In genomic region chr2:85068626-85069025, GRCm38 (mm10) we compare ENCODE assay signal across 21 mouse cellular contexts. TPM values are rescaled to one million over a fixed set of nuclear protein-coding genes. Genes with fewer than 3 reads are reported as not detected.
DNase-seq lines count a peak whose midpoint lies in the region; ATAC-seq and TF ChIP-seq lines count a peak whose summit lies in the region.
"Had no signal": no experiment of that assay in that cellular context is flagged by ENCODE, and none has a peak within 500 bp of the region (broad histone marks: within the 10 kb centered on the region; RNA-seq: fewer than 3 reads in every experiment).

No protein-coding gene starts in this region.

- peaks cover 2% of the 10 kb centered on the region; the same call in 1 of the 2 replicates for H3K36me3 ChIP-seq in forebrain, embryonic 16.5 days (ENCODE audit: control insufficient read depth, insufficient read depth)
- peaks cover 47% of the 10 kb centered on the region for H3K36me3 ChIP-seq in forebrain, embryonic 12.5 days (replicated peaks)
- H3K36me3 ChIP-seq in stomach, embryonic 16.5 days (ENCODE audit: control insufficient read depth, insufficient read depth, low read length): peaks cover 20% of the 10 kb centered on the region; the same call in 1 of the 2 replicates
- H3K36me3 ChIP-seq in forebrain, embryonic 13.5 days (ENCODE audit: poor library complexity, severe bottlenecking): peaks cover 62% of the 10 kb centered on the region

- peak; percentile 22; the same call in 1 of the 2 replicates for ATAC-seq in forebrain, embryonic 16.5 days
- no peak for ATAC-seq in forebrain, embryonic 12.5 days (ENCODE audit: low FRiP score)
- ATAC-seq in stomach, embryonic 16.5 days (ENCODE audit: insufficient read depth, low FRiP score): no peak
- ATAC-seq in forebrain, embryonic 13.5 days: no peak
- ATAC-seq: forebrain, embryonic 15.5 days had no signal

- WGBS in forebrain, embryonic 16.5 days: 74% methylated on average over 2 of the region's 2 CpGs
- 81% methylated on average over 2 of the region's 2 CpGs for WGBS in forebrain, embryonic 12.5 days
- 68% methylated on average over 2 of the region's 2 CpGs for WGBS in stomach, embryonic 16.5 days
- WGBS in forebrain, embryonic 13.5 days: 91% methylated on average over 2 of the region's 2 CpGs

- H3K4me1 ChIP-seq in forebrain, embryonic 16.5 days (replicated peaks; ENCODE audit: control insufficient read depth, insufficient read depth, low read length): no peaks in the 10 kb centered on the region
- no peaks in the 10 kb centered on the region for H3K4me1 ChIP-seq in forebrain, embryonic 12.5 days
- peaks cover 12% of the 10 kb centered on the region for H3K4me1 ChIP-seq in cortical plate, adult 2 months (ENCODE audit: control insufficient read depth, insufficient read depth, low read length)
- peaks cover 30% of the 10 kb centered on the region for H3K4me1 ChIP-seq in stomach, embryonic 16.5 days (ENCODE audit: control insufficient read depth, insufficient read depth, low read length)
- H3K4me1 ChIP-seq in forebrain, embryonic 13.5 days: no peaks in the 10 kb centered on the region

- H3K27ac ChIP-seq in forebrain, embryonic 16.5 days (ENCODE audit: low read length): no peak overlapping the region
- H3K27ac ChIP-seq in forebrain, embryonic 12.5 days: no peak overlapping the region
- 0 out of 2 replicates have a peak overlapping the region, but pooled peaks have one; percentile 34 for H3K27ac ChIP-seq in cortical plate, adult 2 months (ENCODE audit: insufficient read depth, low read length)
- peak overlapping the region; percentile 38; the same call in 1 of the 2 replicates for H3K27ac ChIP-seq in stomach, embryonic 16.5 days (ENCODE audit: low read length)
- H3K27ac ChIP-seq in forebrain, embryonic 13.5 days: no peak overlapping the region
- H3K27ac ChIP-seq: forebrain, embryonic 15.5 days; heart, embryonic 10.5 days; hindbrain, embryonic 13.5 days; hindbrain, postnatal 0 days had no signal

- DNase-seq in layer of hippocampus, adult 9-11 months: peak; percentile 49
- no peak for DNase-seq in layer of hippocampus, adult 8-10 months (ENCODE audit: low spot score in 2 of 2)
- DNase-seq in embryo, embryonic 9.5 days (ENCODE audit: extremely low spot score): no peak
- DNase-seq: cerebellum, adult 11-12 months; cerebellum, adult 9-11 months; cerebellum, postnatal 36 days; embryo, embryonic 11 days; heart, adult 18-20 months; heart, postnatal 10 days had no signal

- no peak overlapping the region for H3K9ac ChIP-seq in forebrain, embryonic 16.5 days (replicated peaks; ENCODE audit: low read depth, low read length)
- no peak overlapping the region for H3K9ac ChIP-seq in forebrain, embryonic 12.5 days
- no peak overlapping the region for H3K9ac ChIP-seq in stomach, embryonic 16.5 days (ENCODE audit: low read length)
- no peak overlapping the region for H3K9ac ChIP-seq in forebrain, embryonic 13.5 days
- H3K9ac ChIP-seq: forebrain, embryonic 15.5 days; hindbrain, embryonic 13.5 days had no signal

- H3K4me2 ChIP-seq in forebrain, embryonic 16.5 days (ENCODE audit: low read length): no peak overlapping the region
- H3K4me2 ChIP-seq in forebrain, embryonic 12.5 days: no peak overlapping the region
- H3K4me2 ChIP-seq in stomach, embryonic 16.5 days (ENCODE audit: low read depth, low read length): no peak overlapping the region
- no peak overlapping the region for H3K4me2 ChIP-seq in forebrain, embryonic 13.5 days
- H3K4me2 ChIP-seq: forebrain, embryonic 15.5 days; hindbrain, embryonic 13.5 days had no signal

- TF ChIP-seq CTCF in cortical plate, adult 2 months (IDR thresholded peaks at IDR 0.05; ENCODE audit: extremely low read depth, insufficient read depth, low read length): no peak

- no peak overlapping the region for H3K4me3 ChIP-seq in forebrain, embryonic 16.5 days (replicated peaks; ENCODE audit: low read length)
- H3K4me3 ChIP-seq in forebrain, embryonic 12.5 days (replicated peaks): no peak overlapping the region
- H3K4me3 ChIP-seq in cortical plate, adult 2 months (ENCODE audit: insufficient read depth, low read length): no peak overlapping the region
- no peak overlapping the region for H3K4me3 ChIP-seq in stomach, embryonic 16.5 days (replicated peaks; ENCODE audit: low read length)
- no peak overlapping the region for H3K4me3 ChIP-seq in forebrain, embryonic 13.5 days
- H3K4me3 ChIP-seq: forebrain, embryonic 15.5 days; heart, embryonic 10.5 days; hindbrain, embryonic 13.5 days had no signal

- no peaks in the 10 kb centered on the region for H3K27me3 ChIP-seq in forebrain, embryonic 16.5 days (replicated peaks; ENCODE audit: control insufficient read depth, insufficient read depth, low read length)
- H3K27me3 ChIP-seq in forebrain, embryonic 12.5 days: no peaks in the 10 kb centered on the region
- H3K27me3 ChIP-seq in stomach, embryonic 16.5 days (ENCODE audit: control insufficient read depth, insufficient read depth, low read length): no peaks in the 10 kb centered on the region
- H3K27me3 ChIP-seq in forebrain, embryonic 13.5 days: no peaks in the 10 kb centered on the region
- H3K27me3 ChIP-seq: forebrain, embryonic 15.5 days; hindbrain, embryonic 13.5 days had no signal

- TF ChIP-seq POLR2A in cortical plate, adult 2 months (IDR thresholded peaks at IDR 0.05; ENCODE audit: extremely low read depth, insufficient read depth, low read length): no peak

- H3K9me3 ChIP-seq in forebrain, embryonic 16.5 days (ENCODE audit: control insufficient read depth, low read length): no peaks in the 10 kb centered on the region
- no peaks in the 10 kb centered on the region for H3K9me3 ChIP-seq in forebrain, embryonic 12.5 days
- no peaks in the 10 kb centered on the region for H3K9me3 ChIP-seq in stomach, embryonic 16.5 days (replicated peaks; ENCODE audit: control insufficient read depth, low read length)
- no peaks in the 10 kb centered on the region for H3K9me3 ChIP-seq in forebrain, embryonic 13.5 days (replicated peaks)
- H3K9me3 ChIP-seq: forebrain, embryonic 15.5 days; heart, embryonic 10.5 days; hindbrain, embryonic 13.5 days had no signal

RNA-seq across cellular contexts. Expression of gene Tnks1bp1, which starts 20.8 kb away (rescaled TPM):
- 24.0 and 26.2 TPM in 2 replicates for polyA plus RNA-seq in forebrain, embryonic 16.5 days (2015; fragmentation: Nextera tagmentation; extraction: Ambion mirVana)
- polyA plus RNA-seq in forebrain, embryonic 12.5 days (2016; fragmentation: Nextera tagmentation; extraction: Ambion mirVana): 38.3 and 39.7 TPM in 2 replicates
- 100 to 1,000 TPM; 160 to 169 (median 163) TPM for total RNA-seq in layer of hippocampus, adult 8-10 months (2022)
- 55.4 and 62.8 TPM in 2 replicates for polyA plus RNA-seq in cortical plate, adult 2 months (2012; rRNA removed)
- 66.9 and 81.6 TPM in 2 replicates for polyA plus RNA-seq in stomach, embryonic 16.5 days (2015; fragmentation: Nextera tagmentation; extraction: Ambion mirVana)
- 20.1 and 24.9 TPM in 2 replicates for polyA plus RNA-seq in forebrain, embryonic 13.5 days (2015; fragmentation: Nextera tagmentation; extraction: Ambion mirVana)

RNA-seq across cellular contexts. Expression of gene P2rx3, which starts 31.4 kb away (rescaled TPM):
- polyA plus RNA-seq in forebrain, embryonic 16.5 days (2015; fragmentation: Nextera tagmentation; extraction: Ambion mirVana): 0.66 and 1.1 TPM in 2 replicates
- polyA plus RNA-seq in forebrain, embryonic 12.5 days (2016; fragmentation: Nextera tagmentation; extraction: Ambion mirVana): 1.4 and 1.6 TPM in 2 replicates
- total RNA-seq in layer of hippocampus, adult 8-10 months (2022): 1 to 10 TPM; 2.1 to 2.6 (median 2.3) TPM
- 1.7 and 2.2 TPM in 2 replicates for polyA plus RNA-seq in cortical plate, adult 2 months (2012; rRNA removed)
- polyA plus RNA-seq in stomach, embryonic 16.5 days (2015; fragmentation: Nextera tagmentation; extraction: Ambion mirVana): 1.6 and 1.8 TPM in 2 replicates
- polyA plus RNA-seq in forebrain, embryonic 13.5 days (2015; fragmentation: Nextera tagmentation; extraction: Ambion mirVana): 0.79 and 0.90 TPM in 2 replicates
- total RNA-seq: hematopoietic stem cell, adult 5-6 weeks; MEL had no signal
- polyA plus RNA-seq: heart, embryonic 14.5 days had no signal

RNA-seq across cellular contexts. Expression of gene Ssrp1, which starts 31.6 kb away (rescaled TPM):
- 228 and 250 TPM in 2 replicates for polyA plus RNA-seq in forebrain, embryonic 16.5 days (2015; fragmentation: Nextera tagmentation; extraction: Ambion mirVana)
- polyA plus RNA-seq in forebrain, embryonic 12.5 days (2016; fragmentation: Nextera tagmentation; extraction: Ambion mirVana): 309 and 322 TPM in 2 replicates
- total RNA-seq in layer of hippocampus, adult 8-10 months (2022): 100 to 1,000 TPM; 111 to 137 (median 126) TPM
- polyA plus RNA-seq in cortical plate, adult 2 months (2012; rRNA removed): 92.4 and 110 TPM in 2 replicates
- 211 and 239 TPM in 2 replicates for polyA plus RNA-seq in stomach, embryonic 16.5 days (2015; fragmentation: Nextera tagmentation; extraction: Ambion mirVana)
- 281 and 310 TPM in 2 replicates for polyA plus RNA-seq in forebrain, embryonic 13.5 days (2015; fragmentation: Nextera tagmentation; extraction: Ambion mirVana)

Comparison
In these comparisons a context has a peak if more than half of its experiments do, and no peak if none do; other contexts are left out.
1. H3K27ac ChIP-seq: peak in cortical plate, adult 2 months (single experiment) and stomach, embryonic 16.5 days (single experiment); none in forebrain, embryonic 16.5 days (single experiment), forebrain, embryonic 12.5 days (single experiment) and forebrain, embryonic 13.5 days (single experiment).